Mouse (Mus musculus) left cerebral cortex, adult 2 months (tissue): ENCODE results near the gene Tmem50a. TPM values are rescaled to one million over a fixed set of nuclear protein-coding genes. Genes with fewer than 3 reads are reported as not detected.
A peak's percentile ranks its signal among the peaks of the same experiment; 100 is the strongest.

ENCODE experiments used
- DNase-seq, 2 experiments: peaks; one replicate each; pipeline ENCODE4 v3.0.0; 2021 to 2022; ENCODE audit warnings: low spot score in 2 of 2, mixed read lengths in 1 of 2; ENCODE audit errors: extremely low spot score in 1 of 2
- H3K27ac ChIP-seq: fragments of 200-600 bp; 2 replicates; pipeline ENCODE4 v1.8.1; 2022
- H3K4me3 ChIP-seq: fragments of 200-600 bp; 2 replicates; pipeline ENCODE4 v1.8.1; 2022
- CTCF ChIP-seq: fragments of 200-600 bp; IDR thresholded peaks from 2 replicates; pipeline ENCODE4 v1.8.1; 2022; ENCODE audit warnings: antibody characterized with exemption, mild to moderate bottlenecking, moderate library complexity
- intact Hi-C: fragments of 180-260 bp; cut with DNase I; formaldehyde crosslinking; loops from one replicate; pipeline ENCODE4 v1.15.1; 2025
- total RNA-seq, 2 experiments: library from RNA; stranded (reverse); gene quantifications; 2 replicates each; pipeline ENCODE4 v1.2.3; 2021

Tmem50a gene
- total RNA-seq, 2 experiments from 2014 or later = 113 to 116 TPM

DNA sequence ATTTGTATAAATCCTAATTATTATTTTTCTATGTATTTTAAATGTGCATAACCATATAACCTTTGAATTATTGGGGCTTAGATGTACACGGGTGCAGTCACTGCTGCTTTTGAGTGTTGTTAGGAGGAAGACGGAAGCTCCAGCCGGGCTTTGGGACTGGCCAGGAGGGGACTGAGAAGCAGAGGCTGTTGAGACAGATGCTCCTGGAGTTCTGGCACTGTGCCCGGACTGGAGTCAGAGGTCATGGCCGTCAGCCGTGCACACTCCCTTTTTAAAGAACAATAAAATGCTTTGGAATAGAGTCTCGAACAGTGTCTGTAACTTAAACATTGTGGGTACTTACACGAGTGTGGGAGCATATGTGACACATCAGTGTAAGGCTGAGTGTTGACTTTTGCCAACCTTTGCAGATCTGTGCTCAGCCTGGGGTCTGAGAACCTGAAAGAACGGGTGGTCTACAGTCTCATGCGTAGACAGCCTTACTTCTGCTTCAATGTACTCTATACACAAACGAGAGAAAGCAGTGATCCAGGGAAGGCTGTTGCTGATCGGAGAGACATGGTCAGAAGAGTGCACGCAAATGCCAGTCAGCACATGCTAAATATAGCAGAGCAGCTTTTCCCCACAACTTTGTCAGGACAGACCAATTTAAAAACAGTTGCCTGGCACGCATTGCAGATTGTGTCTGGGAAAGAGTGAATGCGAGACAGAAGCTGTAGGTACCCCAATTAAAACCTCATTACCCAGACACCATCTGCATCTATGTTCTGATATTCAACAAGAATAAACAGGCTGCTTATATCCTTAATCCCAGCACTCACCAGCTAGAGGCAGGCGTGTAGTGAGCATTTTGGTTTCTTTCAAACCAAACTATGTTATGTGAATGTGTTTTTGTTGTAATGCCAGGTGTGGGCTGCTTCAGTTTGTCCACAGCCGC, 22.7 kb upstream of the Tmem50a start:
- no peak for TF ChIP-seq CTCF
- Histone ChIP-seq H3K27ac (no peak overlapping the region), H3K4me3 (no peak overlapping the region)
- intact Hi-C loops = no loop called here
- DNase-seq = no peak

DNA sequence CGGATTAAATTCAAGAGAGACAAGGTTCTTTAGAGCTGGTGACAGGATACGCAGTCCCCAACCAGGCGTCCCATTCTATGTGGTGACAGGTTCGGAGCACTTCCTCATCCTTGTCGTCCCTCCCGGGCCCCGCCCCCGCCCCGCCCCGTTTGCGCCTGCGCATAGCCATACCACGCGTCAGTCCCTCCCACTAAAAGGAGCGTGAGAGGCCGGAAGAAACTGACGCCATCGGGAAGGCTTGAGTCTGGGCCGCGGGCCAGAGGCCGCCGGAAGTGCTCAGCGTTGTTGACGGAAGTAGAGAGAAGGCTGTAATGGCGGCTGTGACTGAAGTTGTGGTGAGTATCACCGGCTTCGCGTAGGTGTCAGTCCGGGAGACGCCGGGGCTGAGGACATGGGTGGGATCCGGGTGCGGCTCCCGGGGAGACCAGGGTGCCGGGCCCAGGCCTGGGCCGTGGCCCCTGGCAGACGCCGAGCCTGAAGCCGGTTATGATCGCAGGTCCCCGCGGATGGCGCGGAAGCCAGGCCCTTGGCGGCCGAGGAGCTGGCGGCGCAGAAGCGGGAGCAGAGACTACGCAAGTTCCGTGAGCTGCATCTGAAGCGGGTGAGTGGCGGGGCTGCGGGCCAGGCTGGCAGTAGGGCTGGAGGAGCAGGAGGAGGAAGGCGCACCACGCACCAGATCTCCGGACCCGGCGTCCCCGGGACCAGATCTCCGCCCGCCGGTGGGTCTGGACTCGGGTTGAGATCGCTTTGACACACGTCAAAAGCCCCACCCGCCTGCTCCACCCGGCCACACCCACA, 16.1 kb upstream of the Tmem50a start, which contains the start of gene Syf2:
Gene Syf2 (plus strand): TSS at position 215 of the 798 bp plus-strand sequence.
- DNase-seq = peak; percentile 91 to 93
- intact Hi-C loops = no loop called here
- no peak for TF ChIP-seq CTCF

DNA sequence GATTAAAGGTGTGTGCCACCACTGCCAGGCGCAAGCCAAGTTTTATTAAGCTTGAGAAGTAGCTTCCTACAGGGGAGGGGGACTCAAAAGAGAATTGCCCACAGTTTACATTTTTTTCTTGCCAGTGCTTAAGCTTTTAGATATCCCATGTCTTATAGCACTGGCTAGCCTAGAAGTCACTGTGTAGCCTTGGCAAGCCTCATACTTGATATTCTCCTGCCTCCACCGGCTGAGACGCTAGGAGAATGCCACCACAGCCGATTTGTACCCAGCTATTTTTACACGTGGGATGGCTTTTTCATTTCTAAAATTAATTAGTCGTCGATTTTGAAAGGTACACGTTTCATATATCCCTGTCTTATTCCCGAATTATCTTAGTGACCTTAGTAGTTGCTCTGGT, 15.4 kb upstream of the Tmem50a start:
- no peak for TF ChIP-seq CTCF
- no peak for DNase-seq
- Histone ChIP-seq H3K4me3 (peak overlapping the region; percentile 89), H3K27ac (peak overlapping the region; percentile 84)
- intact Hi-C loops = no loop called here

More for the DNA sequence above, 16.1 kb upstream of the Tmem50a start, which contains the start of gene Syf2:
- peak within 1 kb of the TSS; percentile 89 for H3K4me3 ChIP-seq
- peak within 1 kb of the TSS; percentile 93 for H3K27ac ChIP-seq

DNA sequence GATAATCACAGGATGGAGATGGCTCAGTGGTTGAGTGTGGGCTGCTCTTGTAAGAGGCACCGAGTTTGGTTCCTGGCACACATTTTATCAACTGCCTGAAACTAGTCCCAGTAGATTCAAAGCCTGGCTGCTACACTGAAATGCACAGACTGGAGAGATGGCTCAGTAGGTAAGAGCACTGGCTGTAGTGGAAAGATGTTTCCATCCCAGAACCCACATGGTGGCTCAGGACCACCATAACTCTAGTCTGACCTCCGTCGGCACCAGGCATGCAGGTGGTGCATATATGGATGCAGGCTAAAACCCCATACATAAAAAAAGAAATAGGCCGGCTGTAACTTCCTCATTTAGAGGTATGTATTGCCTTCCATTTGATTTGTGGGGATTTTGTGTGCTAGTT, 14.7 kb upstream of the Tmem50a start:
- no peak overlapping the region for H3K4me3 ChIP-seq
- no peak for TF ChIP-seq CTCF
- no peak overlapping the region for H3K27ac ChIP-seq
- intact Hi-C loops = no loop called here
- no peak for DNase-seq

DNA sequence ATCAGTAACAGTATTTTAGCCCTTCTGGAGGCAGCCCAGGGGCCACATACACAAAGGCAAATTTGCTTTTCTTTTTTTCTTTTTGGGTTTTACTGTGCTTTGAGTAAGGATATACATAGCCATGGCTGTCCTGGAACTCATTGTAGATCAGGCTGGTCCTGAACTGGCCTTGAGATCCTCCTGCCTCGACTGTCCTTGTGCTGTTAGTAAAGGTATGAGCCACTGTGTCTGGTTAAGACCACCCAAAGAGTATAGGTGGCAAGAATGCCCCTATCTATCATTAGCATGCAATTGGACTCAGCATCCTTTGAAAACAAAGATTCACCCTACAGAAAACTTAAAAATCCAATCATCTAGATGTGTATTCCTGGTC, 13.6 kb upstream of the Tmem50a start:
- no peak overlapping the region for H3K27ac ChIP-seq
- TF ChIP-seq CTCF = no peak
- H3K4me3 ChIP-seq = no peak overlapping the region
- DNase-seq = no peak
- intact Hi-C loops = no loop called here

DNA sequence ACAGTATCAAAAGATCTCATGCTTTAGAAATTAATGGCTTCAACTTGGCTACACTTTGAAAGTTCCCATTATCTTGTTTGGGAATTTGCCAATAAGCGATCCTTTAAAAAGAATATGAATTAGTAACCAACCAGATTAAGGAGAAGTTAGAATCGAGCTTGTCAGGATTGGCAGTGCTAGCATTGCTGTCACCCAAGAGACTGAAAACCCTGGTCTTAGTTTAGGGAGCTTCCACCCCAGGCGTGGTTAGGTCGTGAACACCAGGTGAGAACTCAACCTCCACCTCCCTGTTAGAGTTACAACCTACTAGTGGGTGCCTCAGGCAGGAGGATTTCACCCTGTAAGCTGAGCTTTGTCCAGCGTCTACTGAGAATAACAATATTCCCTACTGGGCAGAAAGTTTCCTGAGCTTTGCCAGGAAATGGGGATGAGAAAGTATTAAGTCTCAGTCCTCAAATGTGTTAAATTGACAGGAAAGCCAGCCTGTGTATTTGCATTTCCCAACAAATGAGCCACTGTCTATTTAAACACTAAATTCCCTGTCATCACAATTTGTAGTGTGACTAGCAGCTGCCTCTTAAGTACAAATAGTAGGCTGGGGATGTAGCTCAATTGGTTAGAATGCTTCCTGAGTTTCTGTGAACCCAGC, 13.1 kb upstream of the Tmem50a start:
- no peak for DNase-seq
- no peak overlapping the region for H3K4me3 ChIP-seq
- H3K27ac ChIP-seq = no peak overlapping the region
- TF ChIP-seq CTCF = no peak
- intact Hi-C loops = no loop called here

DNA sequence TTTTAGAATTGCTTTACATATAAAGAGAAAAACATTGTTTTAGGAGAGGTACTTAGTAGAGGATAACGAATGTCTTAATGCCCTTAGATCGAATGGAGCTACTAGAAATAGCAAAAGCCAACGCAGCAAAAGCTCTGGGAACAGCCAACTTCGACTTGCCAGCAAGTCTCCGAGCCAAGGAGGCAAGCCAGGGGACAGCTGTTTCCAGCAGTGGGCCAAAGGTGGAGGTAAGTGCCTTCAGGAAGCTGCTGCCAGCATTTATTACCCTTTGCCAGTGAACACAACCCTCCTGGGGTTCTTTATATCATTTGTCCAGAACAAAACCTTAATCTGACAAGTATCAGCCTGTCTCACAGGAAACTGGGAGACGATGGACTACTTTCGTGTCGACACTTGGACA, 10.4 kb upstream of the Tmem50a start:
- intact Hi-C loops = no loop called here
- H3K27ac ChIP-seq = peak overlapping the region; percentile 100; the same call in 1 of the 2 replicates
- no peak for DNase-seq

DNA sequence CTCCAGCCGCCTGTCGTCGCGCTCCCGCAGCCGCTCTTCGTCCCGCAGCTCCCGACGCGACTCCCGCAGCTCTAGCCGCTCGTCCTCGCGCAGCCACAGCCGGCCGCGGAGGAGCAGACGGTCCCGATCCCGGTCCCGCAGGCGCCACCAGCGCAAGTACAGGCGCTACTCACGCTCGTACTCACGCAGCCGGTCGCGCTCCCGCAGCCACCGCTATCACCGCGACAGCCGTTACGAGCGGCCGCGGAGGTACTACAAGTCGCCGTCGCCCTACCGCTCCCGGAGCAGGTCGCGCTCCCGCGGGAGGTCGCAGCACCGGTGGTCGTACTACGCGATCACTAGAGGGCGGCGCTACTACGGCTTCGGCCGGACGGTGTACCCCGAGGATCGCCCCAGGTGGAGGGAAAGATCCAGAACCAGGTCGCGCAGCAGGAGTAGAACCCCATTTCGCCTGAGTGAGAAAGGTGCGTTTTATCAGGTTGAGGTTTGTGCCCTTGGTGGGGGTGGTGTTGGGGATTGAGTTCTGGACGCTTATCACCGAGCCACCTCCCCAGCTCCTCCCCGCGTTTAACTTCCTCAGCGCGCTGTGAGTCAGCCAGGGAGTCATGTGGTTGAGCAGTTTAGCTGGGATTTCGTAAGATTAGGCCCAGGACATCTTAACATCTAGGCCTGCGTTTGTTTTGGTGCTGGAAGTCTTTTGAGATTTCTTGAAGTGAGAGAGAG, 9.4 kb upstream of the Tmem50a start:
- H3K27ac ChIP-seq = peak overlapping the region; percentile 100
- H3K4me3 ChIP-seq = peak overlapping the region; percentile 94
- intact Hi-C loops = loop anchor here (5.0 kb wide), 1 partner anchor 72 kb away; the partner anchor contains the start of gene Maco1
- TF ChIP-seq CTCF = no peak
- DNase-seq = peak; percentile 32 to 45

More for the DNA sequence above, 10.4 kb upstream of the Tmem50a start:
- H3K4me3 ChIP-seq = peak overlapping the region; percentile 94
- no peak for TF ChIP-seq CTCF

DNA sequence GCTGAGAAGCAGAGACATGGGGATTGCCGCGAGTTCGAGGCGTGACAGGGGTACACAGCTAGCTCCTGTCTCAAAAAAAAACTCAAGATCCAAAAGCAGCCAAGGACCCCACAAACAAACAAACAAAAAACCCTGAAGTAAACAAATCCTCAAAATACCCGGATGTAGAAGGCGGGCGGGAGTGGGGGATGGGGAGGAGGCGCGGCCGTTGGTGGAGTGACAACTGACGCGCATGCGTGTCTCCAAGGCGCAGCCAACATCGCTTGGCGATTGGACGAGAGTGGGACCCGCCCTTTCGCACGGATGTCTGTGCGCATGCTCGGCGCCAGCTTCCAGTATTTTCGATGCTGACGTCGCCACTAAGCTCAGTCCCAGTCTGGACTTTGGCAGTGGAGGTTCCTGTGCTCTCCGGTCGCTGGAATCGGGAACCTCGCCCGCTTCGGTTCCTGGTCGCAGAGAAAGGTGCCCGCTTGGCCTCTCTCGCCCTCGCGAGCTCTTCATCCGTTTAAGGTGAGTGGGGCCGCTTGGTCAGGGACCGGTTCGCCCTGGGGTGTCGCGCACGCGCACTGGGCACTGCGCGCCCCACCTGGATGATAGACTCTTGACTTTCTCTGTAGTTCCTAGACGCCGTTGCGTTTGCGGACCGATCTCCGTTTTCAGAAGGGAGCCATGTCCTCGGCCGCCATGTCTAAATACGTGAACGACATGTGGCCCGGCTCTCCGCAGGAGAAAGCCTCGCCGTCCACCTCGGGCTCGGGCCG, 8.6 kb upstream of the Tmem50a start, which contains the start of gene Rsrp1:
Gene Rsrp1 (plus strand): TSS at position 335 of the 761 bp plus-strand sequence.
- peak; percentile 97 to 98 for DNase-seq

DNA sequence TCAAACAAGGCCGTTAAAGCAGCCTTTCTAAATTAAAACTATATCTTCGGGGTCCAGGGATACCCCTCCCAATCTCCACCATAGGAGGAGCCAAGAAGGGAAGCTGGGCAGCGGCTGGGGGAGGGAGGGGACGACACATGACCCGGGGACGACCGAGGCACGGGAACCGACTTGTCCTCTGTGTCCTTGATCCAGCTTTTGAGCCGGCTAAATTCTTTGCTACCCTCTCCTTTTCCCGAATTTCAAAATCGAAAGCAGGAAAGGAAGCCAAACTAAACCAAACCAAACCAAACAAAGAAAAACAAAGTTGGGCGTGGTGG, 8.1 kb upstream of the Tmem50a start:
- intact Hi-C loops = loop anchor here (5.0 kb wide), 1 partner anchor 71 kb away; the partner anchor contains the start of gene Maco1

More for the DNA sequence above, 8.6 kb upstream of the Tmem50a start, which contains the start of gene Rsrp1:
- H3K4me3 ChIP-seq = peak within 1 kb of the TSS; percentile 94
- no peak for TF ChIP-seq CTCF
- peak within 1 kb of the TSS; percentile 100 for H3K27ac ChIP-seq
- intact Hi-C loops = loop anchor here (5.0 kb wide), 1 partner anchor 71 kb away; the partner anchor contains the start of gene Maco1

More for the DNA sequence above, 8.1 kb upstream of the Tmem50a start:
- peak overlapping the region; percentile 94 for H3K4me3 ChIP-seq
- peak overlapping the region; percentile 100 for H3K27ac ChIP-seq
- DNase-seq = peak; percentile 26 to 64
- TF ChIP-seq CTCF = no peak
